Mouse (Mus musculus): ENCODE measurements around the gene Hcn3. TPM values are rescaled to one million over a fixed set of nuclear protein-coding genes. Genes with fewer than 3 reads are reported as not detected.

Gene Hcn3
- polyA plus RNA-seq, 1 experiment, result 0.10 TPM

GRCm38 (mm10) chr3:89147101-89147978 lies 12.7 kb downstream of the Hcn3 start:
- Histone ChIP-seq H3K4me3 (no peak overlapping the region), H3K79me2 (ENCODE audit: control insufficient read depth, insufficient read depth) (no peaks in the 10 kb centered on the region), H3K4me2 (ENCODE audit: low read depth) (no peak overlapping the region), H3K36me3 (ENCODE audit: control insufficient read depth, insufficient read depth) (no peaks in the 10 kb centered on the region), H3K27me3 (ENCODE audit: control insufficient read depth, insufficient read depth, insufficient read length) (peaks cover 80% of the 10 kb centered on the region), H3ac (ENCODE audit: control insufficient read depth, insufficient read length) (no peak overlapping the region)
- no peak for TF ChIP-seq MYOD1 (IDR thresholded peaks at IDR 0.05; ENCODE audit: control insufficient read depth in 1 of 3, insufficient read length in 2 of 3, low read depth in 2 of 3)
- TF ChIP-seq POLR2AphosphoS2 (IDR thresholded peaks at IDR 0.05; ENCODE audit: insufficient read length, low read depth), result no peak
- no peak for TF ChIP-seq MYOG (IDR thresholded peaks at IDR 0.05; ENCODE audit: control insufficient read depth in 1 of 3, insufficient read depth in 1 of 3, insufficient read length in 2 of 3, low read depth in 2 of 3)
- no peak for TF ChIP-seq TCF3 (IDR thresholded peaks at IDR 0.05; ENCODE audit: insufficient read length, low read depth)
- no peak for TF ChIP-seq E2F4 (IDR thresholded peaks at IDR 0.05; ENCODE audit: insufficient read depth)
- TF ChIP-seq CEBPB (IDR thresholded peaks at IDR 0.05; ENCODE audit: insufficient read depth, poor library complexity, severe bottlenecking), result no peak
- no peak for TF ChIP-seq SRF (IDR thresholded peaks at IDR 0.05; ENCODE audit: control insufficient read depth, insufficient read length, low read depth)
- TF ChIP-seq TCF12 (IDR thresholded peaks at IDR 0.05; ENCODE audit: insufficient read depth, poor library complexity, severe bottlenecking), result no peak
- no peak for TF ChIP-seq POLR2A (IDR thresholded peaks at IDR 0.05; ENCODE audit: insufficient read length, low read depth)

DNA sequence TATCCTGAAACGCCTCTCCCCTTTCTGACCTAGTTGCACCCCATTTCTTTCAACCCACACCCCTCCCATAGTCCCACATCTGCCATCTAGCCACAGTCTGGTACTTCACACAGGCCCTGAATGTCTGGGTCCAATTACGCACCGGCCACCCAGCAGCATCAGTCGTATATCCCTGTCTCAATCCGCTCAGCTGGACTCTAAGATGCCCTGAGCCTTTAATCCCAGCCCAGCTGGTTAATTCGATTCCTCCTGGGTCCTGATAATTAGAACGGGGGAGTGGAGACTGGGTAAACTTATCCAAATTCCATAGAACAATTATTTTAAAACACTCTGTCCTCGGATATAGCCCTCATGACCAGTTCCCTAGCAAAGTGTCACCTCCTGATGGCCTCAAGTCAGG lies 14.4 kb downstream of the Hcn3 start:
- TF ChIP-seq REST (IDR thresholded peaks at IDR 0.05; ENCODE audit: insufficient read depth, insufficient read length) (no peak), MYOG (IDR thresholded peaks at IDR 0.05; ENCODE audit: control insufficient read depth in 1 of 3, insufficient read depth in 1 of 3, insufficient read length in 2 of 3, low read depth in 2 of 3) (no peak), MAX (IDR thresholded peaks at IDR 0.05; ENCODE audit: low read depth) (no peak), E2F4 (IDR thresholded peaks at IDR 0.05; ENCODE audit: insufficient read depth) (no peak), TCF12 (IDR thresholded peaks at IDR 0.05; ENCODE audit: insufficient read depth, poor library complexity, severe bottlenecking) (no peak), USF1 (IDR thresholded peaks at IDR 0.05; ENCODE audit: low read depth) (no peak), MYOD1 (IDR thresholded peaks at IDR 0.05; ENCODE audit: control insufficient read depth in 1 of 3, insufficient read length in 2 of 3, low read depth in 2 of 3) (no peak), CEBPB (IDR thresholded peaks at IDR 0.05; ENCODE audit: insufficient read depth, poor library complexity, severe bottlenecking) (no peak), POLR2AphosphoS2 (IDR thresholded peaks at IDR 0.05; ENCODE audit: insufficient read length, low read depth) (no peak), SRF (IDR thresholded peaks at IDR 0.05; ENCODE audit: control insufficient read depth, insufficient read length, low read depth) (no peak), POLR2A (IDR thresholded peaks at IDR 0.05; ENCODE audit: insufficient read length, low read depth) (no peak), TCF3 (IDR thresholded peaks at IDR 0.05; ENCODE audit: insufficient read length, low read depth) (no peak)
- Histone ChIP-seq H3K27me3 (ENCODE audit: control insufficient read depth, insufficient read depth, insufficient read length) (peaks cover 86% of the 10 kb centered on the region), H3K79me2 (ENCODE audit: control insufficient read depth, insufficient read depth) (no peaks in the 10 kb centered on the region), H3K4me3 (no peak overlapping the region), H3K4me2 (ENCODE audit: low read depth) (no peak overlapping the region), H3K36me3 (ENCODE audit: control insufficient read depth, insufficient read depth) (no peaks in the 10 kb centered on the region), H3ac (ENCODE audit: control insufficient read depth, insufficient read length) (no peak overlapping the region)

DNA sequence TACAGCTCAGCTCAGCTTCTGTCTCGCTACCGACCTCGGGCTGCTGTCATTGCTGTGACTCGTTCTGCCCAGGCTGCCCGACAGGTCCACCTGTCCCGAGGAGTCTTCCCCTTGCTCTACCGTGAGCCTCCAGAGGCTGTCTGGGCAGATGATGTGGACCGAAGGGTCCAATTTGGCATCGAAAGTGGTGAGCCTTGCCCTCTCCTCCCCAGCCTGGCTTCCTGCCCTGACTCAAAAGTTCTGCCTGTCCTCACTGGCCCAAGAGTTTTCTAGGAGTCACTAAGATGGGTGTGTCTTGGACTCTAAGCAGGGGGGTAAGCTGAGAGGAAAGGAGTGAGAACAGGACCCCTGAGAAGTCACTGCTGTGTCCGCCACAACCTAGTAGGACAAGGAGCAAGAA lies 15.2 kb downstream of the Hcn3 start:
- H3K4me2 ChIP-seq (ENCODE audit: low read depth), result no peak overlapping the region
- TF ChIP-seq MYOD1 (IDR thresholded peaks at IDR 0.05; ENCODE audit: control insufficient read depth in 1 of 3, insufficient read length in 2 of 3, low read depth in 2 of 3) (no peak), SRF (IDR thresholded peaks at IDR 0.05; ENCODE audit: control insufficient read depth, insufficient read length, low read depth) (no peak), POLR2A (IDR thresholded peaks at IDR 0.05; ENCODE audit: insufficient read length, low read depth) (no peak), E2F4 (IDR thresholded peaks at IDR 0.05; ENCODE audit: insufficient read depth) (no peak), POLR2AphosphoS2 (IDR thresholded peaks at IDR 0.05; ENCODE audit: insufficient read length, low read depth) (no peak), TCF12 (IDR thresholded peaks at IDR 0.05; ENCODE audit: insufficient read depth, poor library complexity, severe bottlenecking) (no peak), MAX (IDR thresholded peaks at IDR 0.05; ENCODE audit: low read depth) (no peak), CEBPB (IDR thresholded peaks at IDR 0.05; ENCODE audit: insufficient read depth, poor library complexity, severe bottlenecking) (no peak), USF1 (IDR thresholded peaks at IDR 0.05; ENCODE audit: low read depth) (no peak), TCF3 (IDR thresholded peaks at IDR 0.05; ENCODE audit: insufficient read length, low read depth) (no peak), MYOG (IDR thresholded peaks at IDR 0.05; ENCODE audit: control insufficient read depth in 1 of 3, insufficient read depth in 1 of 3, insufficient read length in 2 of 3, low read depth in 2 of 3) (no peak), REST (IDR thresholded peaks at IDR 0.05; ENCODE audit: insufficient read depth, insufficient read length) (no peak)
- H3K27me3 ChIP-seq (ENCODE audit: control insufficient read depth, insufficient read depth, insufficient read length), result peaks cover 82% of the 10 kb centered on the region
- no peaks in the 10 kb centered on the region for H3K79me2 ChIP-seq (ENCODE audit: control insufficient read depth, insufficient read depth)
- H3ac ChIP-seq (ENCODE audit: control insufficient read depth, insufficient read length), result no peak overlapping the region
- H3K4me3 ChIP-seq, result no peak overlapping the region
- no peaks in the 10 kb centered on the region for H3K36me3 ChIP-seq (ENCODE audit: control insufficient read depth, insufficient read depth)

- TF ChIP-seq MYOG (IDR thresholded peaks at IDR 0.05; ENCODE audit: control insufficient read depth in 1 of 3, insufficient read depth in 1 of 3, insufficient read length in 2 of 3, low read depth in 2 of 3), result no peak
- no peak for TF ChIP-seq E2F4 (IDR thresholded peaks at IDR 0.05; ENCODE audit: insufficient read depth)
- no peak for TF ChIP-seq MYOD1 (IDR thresholded peaks at IDR 0.05; ENCODE audit: control insufficient read depth in 1 of 3, insufficient read length in 2 of 3, low read depth in 2 of 3)
- Histone ChIP-seq H3K27me3 (ENCODE audit: control insufficient read depth, insufficient read depth, insufficient read length) (peaks cover 73% of the 10 kb centered on the region), H3K4me2 (ENCODE audit: low read depth) (no peak overlapping the region), H3K36me3 (ENCODE audit: control insufficient read depth, insufficient read depth) (no peaks in the 10 kb centered on the region), H3K4me3 (no peak overlapping the region), H3ac (ENCODE audit: control insufficient read depth, insufficient read length) (no peak overlapping the region), H3K79me2 (ENCODE audit: control insufficient read depth, insufficient read depth) (no peaks in the 10 kb centered on the region)
These were observed 23.6 kb downstream of the Hcn3 start for GRCm38 (mm10) chr3:89136365-89136764.
